Mouse (Mus musculus): Measurements from ENCODE around the gene AF366264. TPM values are rescaled to one million over a fixed set of nuclear protein-coding genes. Genes with fewer than 3 reads are reported as not detected.
"Not testable (repeated sequence)": the region's sequence is repeated elsewhere in the genome, so short reads cannot be mapped to it uniquely, and the experiment has no call there.

The AF366264 gene
- polyA plus RNA-seq (2014; fragmentation: Nextera tagmentation; extraction: Ambion mirVana), result not detected in 2 replicates

- not testable (repeated sequence) for H3K27ac ChIP-seq (ENCODE audit: low read depth, low read length); H3K4me1 ChIP-seq (ENCODE audit: control insufficient read depth, insufficient read depth, low read length); H3K4me2 ChIP-seq (replicated peaks; ENCODE audit: low read depth, low read length); H3K9me3 ChIP-seq (ENCODE audit: control insufficient read depth, low read length); H3K9ac ChIP-seq (ENCODE audit: low read depth, low read length); H3K36me3 ChIP-seq (ENCODE audit: control insufficient read depth, insufficient read depth, low read length); H3K4me3 ChIP-seq (ENCODE audit: low read length); H3K27me3 ChIP-seq (ENCODE audit: control insufficient read depth, insufficient read depth, low read length); ATAC-seq (ENCODE audit: low FRiP score, low TSS enrichment)
- 85% methylated on average over 5 of the region's 5 CpGs for WGBS
Measured at GRCm38 (mm10) chr8:13838289-13838688, at the start of gene AF366264. AF366264 (minus strand) TSS chr8:13838389.

GRCm38 (mm10) chr8:13843286-13843685 lies 5.1 kb upstream of the AF366264 start:
- 63% methylated on average over 1 of the region's 1 CpGs for WGBS
- not testable (repeated sequence) for H3K36me3 ChIP-seq (ENCODE audit: control insufficient read depth, insufficient read depth, low read length); H3K9me3 ChIP-seq (ENCODE audit: control insufficient read depth, low read length); H3K4me1 ChIP-seq (ENCODE audit: control insufficient read depth, insufficient read depth, low read length); H3K4me2 ChIP-seq (replicated peaks; ENCODE audit: low read depth, low read length); H3K9ac ChIP-seq (ENCODE audit: low read depth, low read length); H3K4me3 ChIP-seq (ENCODE audit: low read length); H3K27me3 ChIP-seq (ENCODE audit: control insufficient read depth, insufficient read depth, low read length); ATAC-seq (ENCODE audit: low FRiP score, low TSS enrichment); H3K27ac ChIP-seq (ENCODE audit: low read depth, low read length)

GRCm38 (mm10) chr8:13828598-13829172 lies 9.5 kb downstream of the AF366264 start:
- ATAC-seq (ENCODE audit: low FRiP score, low TSS enrichment), result no peak
- H3K4me1 ChIP-seq (ENCODE audit: control insufficient read depth, insufficient read depth, low read length), result no peaks in the 10 kb centered on the region
- WGBS, result 77% methylated on average over 7 of the region's 7 CpGs
- H3K27me3 ChIP-seq (ENCODE audit: control insufficient read depth, insufficient read depth, low read length), result no peaks in the 10 kb centered on the region
- H3K4me2 ChIP-seq (replicated peaks; ENCODE audit: low read depth, low read length), result no peak overlapping the region
- no peaks in the 10 kb centered on the region for H3K36me3 ChIP-seq (ENCODE audit: control insufficient read depth, insufficient read depth, low read length)
- H3K4me3 ChIP-seq (ENCODE audit: low read length), result no peak overlapping the region
- H3K9me3 ChIP-seq (ENCODE audit: control insufficient read depth, low read length), result no peaks in the 10 kb centered on the region
- no peak overlapping the region for H3K27ac ChIP-seq (ENCODE audit: low read depth, low read length)
- no peak overlapping the region for H3K9ac ChIP-seq (ENCODE audit: low read depth, low read length)

- Histone ChIP-seq H3K4me1 (ENCODE audit: control insufficient read depth, insufficient read depth, low read length) (no peaks in the 10 kb centered on the region), H3K9me3 (ENCODE audit: control insufficient read depth, low read length) (no peaks in the 10 kb centered on the region), H3K4me3 (ENCODE audit: low read length) (no peak overlapping the region), H3K27ac (ENCODE audit: low read depth, low read length) (no peak overlapping the region), H3K27me3 (ENCODE audit: control insufficient read depth, insufficient read depth, low read length) (no peaks in the 10 kb centered on the region), H3K4me2 (replicated peaks; ENCODE audit: low read depth, low read length) (no peak overlapping the region), H3K9ac (ENCODE audit: low read depth, low read length) (no peak overlapping the region), H3K36me3 (ENCODE audit: control insufficient read depth, insufficient read depth, low read length) (peaks cover 32% of the 10 kb centered on the region)
- WGBS, result 89% methylated on average over 5 of the region's 5 CpGs
- no peak for ATAC-seq (ENCODE audit: low FRiP score, low TSS enrichment)
Measured at GRCm38 (mm10) chr8:13799566-13799965, 38.6 kb downstream of the AF366264 start.

GRCm38 (mm10) chr8:13797676-13798075 lies 40.5 kb downstream of the AF366264 start:
- no peak for ATAC-seq (ENCODE audit: low FRiP score, low TSS enrichment)
- peaks cover 40% of the 10 kb centered on the region for H3K36me3 ChIP-seq (ENCODE audit: control insufficient read depth, insufficient read depth, low read length)
- 93% methylated on average over 5 of the region's 5 CpGs for WGBS

GRCm38 (mm10) chr8:13793746-13794101 lies 44.5 kb downstream of the AF366264 start:
- no peaks in the 10 kb centered on the region for H3K9me3 ChIP-seq (ENCODE audit: control insufficient read depth, low read length)
- no peak for ATAC-seq (ENCODE audit: low FRiP score, low TSS enrichment)
- peaks cover 55% of the 10 kb centered on the region for H3K36me3 ChIP-seq (ENCODE audit: control insufficient read depth, insufficient read depth, low read length)
- H3K9ac ChIP-seq (ENCODE audit: low read depth, low read length), result no peak overlapping the region
- no peak overlapping the region for H3K27ac ChIP-seq (ENCODE audit: low read depth, low read length)
- no peaks in the 10 kb centered on the region for H3K4me1 ChIP-seq (ENCODE audit: control insufficient read depth, insufficient read depth, low read length)
- no peak overlapping the region for H3K4me2 ChIP-seq (replicated peaks; ENCODE audit: low read depth, low read length)
- H3K4me3 ChIP-seq (ENCODE audit: low read length), result no peak overlapping the region
- no peaks in the 10 kb centered on the region for H3K27me3 ChIP-seq (ENCODE audit: control insufficient read depth, insufficient read depth, low read length)
- WGBS, result 64% methylated on average over 11 of the region's 11 CpGs

More at GRCm38 (mm10) chr8:13797676-13798075, 40.5 kb downstream of the AF366264 start:
- no peaks in the 10 kb centered on the region for H3K4me1 ChIP-seq (ENCODE audit: control insufficient read depth, insufficient read depth, low read length)
- H3K9me3 ChIP-seq (ENCODE audit: control insufficient read depth, low read length), result no peaks in the 10 kb centered on the region
- no peak overlapping the region for H3K4me2 ChIP-seq (replicated peaks; ENCODE audit: low read depth, low read length)
- no peak overlapping the region for H3K4me3 ChIP-seq (ENCODE audit: low read length)
- no peak overlapping the region for H3K9ac ChIP-seq (ENCODE audit: low read depth, low read length)
- H3K27ac ChIP-seq (ENCODE audit: low read depth, low read length), result no peak overlapping the region
- H3K27me3 ChIP-seq (ENCODE audit: control insufficient read depth, insufficient read depth, low read length), result no peaks in the 10 kb centered on the region

- no peak overlapping the region for H3K4me3 ChIP-seq (ENCODE audit: low read length)
- WGBS, result 73% methylated on average over 8 of the region's 8 CpGs
- H3K27ac ChIP-seq (ENCODE audit: low read depth, low read length), result no peak overlapping the region
- peaks cover 52% of the 10 kb centered on the region for H3K36me3 ChIP-seq (ENCODE audit: control insufficient read depth, insufficient read depth, low read length)
- no peaks in the 10 kb centered on the region for H3K27me3 ChIP-seq (ENCODE audit: control insufficient read depth, insufficient read depth, low read length)
- ATAC-seq (ENCODE audit: low FRiP score, low TSS enrichment), result no peak
- no peaks in the 10 kb centered on the region for H3K4me1 ChIP-seq (ENCODE audit: control insufficient read depth, insufficient read depth, low read length)
- H3K9me3 ChIP-seq (ENCODE audit: control insufficient read depth, low read length), result no peaks in the 10 kb centered on the region
- H3K4me2 ChIP-seq (replicated peaks; ENCODE audit: low read depth, low read length), result no peak overlapping the region
- H3K9ac ChIP-seq (ENCODE audit: low read depth, low read length), result no peak overlapping the region
Measured at GRCm38 (mm10) chr8:13793097-13793745, 45.0 kb downstream of the AF366264 start.

GRCm38 (mm10) chr8:13789606-13790005 lies 48.6 kb downstream of the AF366264 start:
- no peak overlapping the region for H3K9ac ChIP-seq (ENCODE audit: low read depth, low read length)
- peaks cover 23% of the 10 kb centered on the region for H3K36me3 ChIP-seq (ENCODE audit: control insufficient read depth, insufficient read depth, low read length)
- no peaks in the 10 kb centered on the region for H3K9me3 ChIP-seq (ENCODE audit: control insufficient read depth, low read length)
- H3K4me2 ChIP-seq (replicated peaks; ENCODE audit: low read depth, low read length), result no peak overlapping the region
- H3K4me3 ChIP-seq (ENCODE audit: low read length), result no peak overlapping the region
- no peaks in the 10 kb centered on the region for H3K27me3 ChIP-seq (ENCODE audit: control insufficient read depth, insufficient read depth, low read length)
- WGBS, result 91% methylated on average over 8 of the region's 8 CpGs
- peaks cover 12% of the 10 kb centered on the region for H3K4me1 ChIP-seq (ENCODE audit: control insufficient read depth, insufficient read depth, low read length)
- H3K27ac ChIP-seq (ENCODE audit: low read depth, low read length), result no peak overlapping the region
- ATAC-seq (ENCODE audit: low FRiP score, low TSS enrichment), result no peak

GRCm38 (mm10) chr8:13785764-13786299 lies 52.4 kb downstream of the AF366264 start:
- Histone ChIP-seq H3K4me1 (ENCODE audit: control insufficient read depth, insufficient read depth, low read length) (peaks cover 12% of the 10 kb centered on the region), H3K9me3 (ENCODE audit: control insufficient read depth, low read length) (no peaks in the 10 kb centered on the region), H3K27me3 (ENCODE audit: control insufficient read depth, insufficient read depth, low read length) (no peaks in the 10 kb centered on the region), H3K4me2 (replicated peaks; ENCODE audit: low read depth, low read length) (peak overlapping the region; percentile 79), H3K36me3 (ENCODE audit: control insufficient read depth, insufficient read depth, low read length) (peaks cover 21% of the 10 kb centered on the region), H3K4me3 (ENCODE audit: low read length) (peak overlapping the region; percentile 69), H3K9ac (ENCODE audit: low read depth, low read length) (peak overlapping the region; percentile 94), H3K27ac (ENCODE audit: low read depth, low read length) (peak overlapping the region; percentile 96)
- peak; percentile 96 for ATAC-seq (ENCODE audit: low FRiP score, low TSS enrichment)
- WGBS, result under 1% methylated on average over 46 of the region's 47 CpGs
